In genomic region chr3:104812254-104812653, GRCm38 (mm10) we compare ENCODE assay signal across 26 mouse cellular contexts. TPM values are rescaled to one million over a fixed set of nuclear protein-coding genes. Genes with fewer than 3 reads are reported as not detected.
DNase-seq lines count a peak whose midpoint lies in the region; ATAC-seq and TF ChIP-seq lines count a peak whose summit lies in the region.
"Had no signal": no experiment of that assay in that cellular context is flagged by ENCODE, and none has a peak within 500 bp of the region (broad histone marks: within the 10 kb centered on the region; RNA-seq: fewer than 3 reads in every experiment).

No protein-coding gene starts in this region.

- H3K9ac ChIP-seq in embryonic facial prominence, embryonic 13.5 days, result no peak overlapping the region
- H3K9ac ChIP-seq in stomach, embryonic 14.5 days (replicated peaks; ENCODE audit: low read depth, low read length), result no peak overlapping the region
- no peak overlapping the region for H3K9ac ChIP-seq in stomach, postnatal 0 days (ENCODE audit: low read length)
- no peak overlapping the region for H3K9ac ChIP-seq in forebrain, embryonic 12.5 days
- H3K9ac ChIP-seq: embryonic facial prominence, embryonic 15.5 days; forebrain, embryonic 15.5 days; heart, embryonic 13.5 days had no signal

- TF ChIP-seq CTCF in stomach, postnatal 0 days (IDR thresholded peaks at IDR 0.05; ENCODE audit: low read depth), result no peak

- DNase-seq in embryonic facial prominence, embryonic 10.5 days (ENCODE audit: low spot score), result no peak
- DNase-seq in stomach, postnatal 0 days (ENCODE audit: low spot score), result no peak
- peak; percentile 71 for DNase-seq in R1 (ENCODE audit: low read depth, low spot score)
- peak; percentile 36 for DNase-seq in splenic B cell, adult 2 months (ENCODE audit: low read depth, low spot score)
- DNase-seq in left cerebral cortex, postnatal 14 days (ENCODE audit: low spot score in 2 of 2), result no peak
- DNase-seq: adrenal gland, postnatal 10 days; cerebellum, adult 11 months; cerebellum, adult 8-10 months; cerebellum, postnatal 25 days; gastrocnemius, postnatal 10 days; heart, adult 18-20 months; heart, postnatal 36 days; kidney, adult 8-10 months had no signal

- no peaks in the 10 kb centered on the region for H3K9me3 ChIP-seq in embryonic facial prominence, embryonic 13.5 days
- H3K9me3 ChIP-seq in embryonic facial prominence, embryonic 10.5 days, result no peaks in the 10 kb centered on the region
- H3K9me3 ChIP-seq in stomach, embryonic 14.5 days (ENCODE audit: control insufficient read depth, low read depth, low read length), result no peaks in the 10 kb centered on the region
- no peaks in the 10 kb centered on the region for H3K9me3 ChIP-seq in stomach, postnatal 0 days (ENCODE audit: control insufficient read depth, low read length)
- H3K9me3 ChIP-seq in forebrain, embryonic 12.5 days, result no peaks in the 10 kb centered on the region
- H3K9me3 ChIP-seq: embryonic facial prominence, embryonic 15.5 days; forebrain, embryonic 10.5 days; forebrain, embryonic 15.5 days; heart, embryonic 13.5 days had no signal

- TF ChIP-seq EP300 in stomach, postnatal 0 days (optimal IDR thresholded peaks at IDR 0.05), result no peak

- H3K4me3 ChIP-seq in embryonic facial prominence, embryonic 13.5 days, result no peak overlapping the region
- no peak overlapping the region for H3K4me3 ChIP-seq in embryonic facial prominence, embryonic 10.5 days
- H3K4me3 ChIP-seq in stomach, embryonic 14.5 days (ENCODE audit: low read depth, low read length), result no peak overlapping the region
- H3K4me3 ChIP-seq in stomach, postnatal 0 days (ENCODE audit: low read depth, low read length), result no peak overlapping the region
- H3K4me3 ChIP-seq in forebrain, embryonic 12.5 days (replicated peaks), result no peak overlapping the region
- H3K4me3 ChIP-seq: embryonic facial prominence, embryonic 15.5 days; erythroblast, embryonic 14.5 days; forebrain, embryonic 10.5 days; forebrain, embryonic 15.5 days; heart, embryonic 13.5 days had no signal

- H3K27ac ChIP-seq in embryonic facial prominence, embryonic 13.5 days, result peak overlapping the region; percentile 48; the same call in 1 of the 2 replicates
- no peak overlapping the region for H3K27ac ChIP-seq in embryonic facial prominence, embryonic 10.5 days (replicated peaks)
- peak overlapping the region; percentile 4; the same call in 1 of the 2 replicates for H3K27ac ChIP-seq in stomach, embryonic 14.5 days (ENCODE audit: low read length)
- H3K27ac ChIP-seq in stomach, postnatal 0 days (replicated peaks), result no peak overlapping the region
- no peak overlapping the region for H3K27ac ChIP-seq in forebrain, embryonic 12.5 days
- H3K27ac ChIP-seq: embryonic facial prominence, embryonic 15.5 days; forebrain, embryonic 10.5 days; forebrain, embryonic 15.5 days; heart, embryonic 13.5 days had no signal

- intact Hi-C loops in left cerebral cortex, postnatal 14 days (cut with DNase I), result no loop called here

- no peaks in the 10 kb centered on the region for H3K27me3 ChIP-seq in embryonic facial prominence, embryonic 13.5 days
- no peaks in the 10 kb centered on the region for H3K27me3 ChIP-seq in embryonic facial prominence, embryonic 10.5 days (replicated peaks; ENCODE audit: low read depth, poor library complexity, severe bottlenecking)
- H3K27me3 ChIP-seq in stomach, embryonic 14.5 days (ENCODE audit: control insufficient read depth, insufficient read depth, low read length), result no peaks in the 10 kb centered on the region
- no peaks in the 10 kb centered on the region for H3K27me3 ChIP-seq in stomach, postnatal 0 days (ENCODE audit: control insufficient read depth, insufficient read depth, low read length)
- no peaks in the 10 kb centered on the region for H3K27me3 ChIP-seq in splenic B cell, adult 2 months (ENCODE audit: control insufficient read depth, insufficient read depth, low read length, poor library complexity, severe bottlenecking)
- no peaks in the 10 kb centered on the region for H3K27me3 ChIP-seq in forebrain, embryonic 12.5 days
- H3K27me3 ChIP-seq: embryonic facial prominence, embryonic 15.5 days; forebrain, embryonic 15.5 days; heart, embryonic 13.5 days; Patski had no signal

- ATAC-seq in embryonic facial prominence, embryonic 13.5 days (ENCODE audit: insufficient number of reproducible peaks, insufficient read depth, low FRiP score, low TSS enrichment, low read depth), result no peak
- ATAC-seq in stomach, embryonic 14.5 days (ENCODE audit: insufficient number of reproducible peaks, insufficient read depth, low FRiP score, low read depth), result no peak; the same call in 1 of the 2 replicates
- ATAC-seq in stomach, postnatal 0 days (ENCODE audit: low FRiP score, low TSS enrichment), result no peak
- no peak for ATAC-seq in forebrain, embryonic 12.5 days (ENCODE audit: low FRiP score)
- ATAC-seq: forebrain, embryonic 15.5 days; hindbrain, embryonic 16.5 days; inflammation-experienced regulatory T-cells, adult 6 months; intestine, postnatal 0 days; Patski had no signal

- no peak overlapping the region for H3K4me2 ChIP-seq in embryonic facial prominence, embryonic 13.5 days
- no peak overlapping the region for H3K4me2 ChIP-seq in stomach, embryonic 14.5 days (replicated peaks; ENCODE audit: low read depth, low read length)
- H3K4me2 ChIP-seq in stomach, postnatal 0 days (replicated peaks; ENCODE audit: low read depth), result no peak overlapping the region
- H3K4me2 ChIP-seq in forebrain, embryonic 12.5 days, result no peak overlapping the region
- H3K4me2 ChIP-seq: embryonic facial prominence, embryonic 15.5 days; forebrain, embryonic 15.5 days; heart, embryonic 13.5 days had no signal

- H3K4me1 ChIP-seq in embryonic facial prominence, embryonic 13.5 days, result peaks cover 17% of the 10 kb centered on the region
- peaks cover 10% of the 10 kb centered on the region for H3K4me1 ChIP-seq in embryonic facial prominence, embryonic 10.5 days
- no peaks in the 10 kb centered on the region; the same call in 1 of the 2 replicates for H3K4me1 ChIP-seq in stomach, embryonic 14.5 days (ENCODE audit: control insufficient read depth, insufficient read depth, low read length)
- H3K4me1 ChIP-seq in stomach, postnatal 0 days (replicated peaks; ENCODE audit: control insufficient read depth, insufficient read depth), result peaks cover 3% of the 10 kb centered on the region; the same call in 1 of the 2 replicates
- H3K4me1 ChIP-seq in forebrain, embryonic 12.5 days, result peaks cover 7% of the 10 kb centered on the region

- no peaks in the 10 kb centered on the region for H3K36me3 ChIP-seq in embryonic facial prominence, embryonic 13.5 days
- H3K36me3 ChIP-seq in embryonic facial prominence, embryonic 10.5 days (replicated peaks), result no peaks in the 10 kb centered on the region; the same call in 1 of the 2 replicates
- H3K36me3 ChIP-seq in stomach, embryonic 14.5 days (ENCODE audit: control insufficient read depth, insufficient read depth, low read length), result no peaks in the 10 kb centered on the region; the same call in 1 of the 2 replicates
- no peaks in the 10 kb centered on the region for H3K36me3 ChIP-seq in stomach, postnatal 0 days (ENCODE audit: control insufficient read depth, insufficient read depth, low read length)
- no peaks in the 10 kb centered on the region for H3K36me3 ChIP-seq in splenic B cell, adult 2 months (ENCODE audit: control insufficient read depth, insufficient read depth, low read length, poor library complexity, severe bottlenecking)
- H3K36me3 ChIP-seq in forebrain, embryonic 12.5 days (replicated peaks), result no peaks in the 10 kb centered on the region
- H3K36me3 ChIP-seq: embryonic facial prominence, embryonic 15.5 days; forebrain, embryonic 15.5 days had no signal

- 82% methylated on average over 4 of the region's 4 CpGs for WGBS in embryonic facial prominence, embryonic 13.5 days
- 83% methylated on average over 4 of the region's 4 CpGs for WGBS in embryonic facial prominence, embryonic 10.5 days
- WGBS in stomach, embryonic 14.5 days, result 81% methylated on average over 4 of the region's 4 CpGs
- 73% methylated on average over 4 of the region's 4 CpGs for WGBS in stomach, postnatal 0 days
- WGBS in forebrain, embryonic 12.5 days, result 83% methylated on average over 4 of the region's 4 CpGs

RNA-seq across cellular contexts. Expression of gene Mov10, which starts 6.1 kb away (rescaled TPM):
- polyA plus RNA-seq in embryonic facial prominence, embryonic 13.5 days (2015; fragmentation: Nextera tagmentation; extraction: Ambion mirVana), result 56.3 and 59.7 TPM in 2 replicates
- polyA plus RNA-seq in embryonic facial prominence, embryonic 10.5 days (2016; fragmentation: Nextera tagmentation; extraction: Ambion mirVana), result 38.0 and 46.4 TPM in 2 replicates
- polyA plus RNA-seq in stomach, embryonic 14.5 days (2014; fragmentation: Nextera tagmentation; extraction: Ambion mirVana), result 68.6 and 74.7 TPM in 2 replicates
- polyA plus RNA-seq in stomach, postnatal 0 days (2015; fragmentation: Nextera tagmentation; extraction: Ambion mirVana), result 28.1 and 30.4 TPM in 2 replicates
- 10 to 100 TPM in 1 of 2 experiments, 1 to 10 TPM in 1; 8.9 to 12.1 TPM for total RNA-seq in left cerebral cortex, postnatal 14 days (2021)
- polyA plus RNA-seq in forebrain, embryonic 12.5 days (2016; fragmentation: Nextera tagmentation; extraction: Ambion mirVana), result 15.7 and 20.6 TPM in 2 replicates

RNA-seq across cellular contexts. Expression of gene Rhoc, which starts 24.1 kb away (rescaled TPM):
- 145 and 158 TPM in 2 replicates for polyA plus RNA-seq in embryonic facial prominence, embryonic 13.5 days (2015; fragmentation: Nextera tagmentation; extraction: Ambion mirVana)
- polyA plus RNA-seq in embryonic facial prominence, embryonic 10.5 days (2016; fragmentation: Nextera tagmentation; extraction: Ambion mirVana), result 120 and 121 TPM in 2 replicates
- 163 and 170 TPM in 2 replicates for polyA plus RNA-seq in stomach, embryonic 14.5 days (2014; fragmentation: Nextera tagmentation; extraction: Ambion mirVana)
- polyA plus RNA-seq in stomach, postnatal 0 days (2015; fragmentation: Nextera tagmentation; extraction: Ambion mirVana), result 126 and 130 TPM in 2 replicates
- total RNA-seq in left cerebral cortex, postnatal 14 days (2021), result 10 to 100 TPM; 35.2 to 36.6 TPM
- polyA plus RNA-seq in forebrain, embryonic 12.5 days (2016; fragmentation: Nextera tagmentation; extraction: Ambion mirVana), result 69.5 and 73.1 TPM in 2 replicates

RNA-seq across cellular contexts. Expression of gene Fam19a3, which starts 30.6 kb away (rescaled TPM):
- 0.15 and 0.25 TPM in 2 replicates for polyA plus RNA-seq in embryonic facial prominence, embryonic 13.5 days (2015; fragmentation: Nextera tagmentation; extraction: Ambion mirVana)
- polyA plus RNA-seq in embryonic facial prominence, embryonic 10.5 days (2016; fragmentation: Nextera tagmentation; extraction: Ambion mirVana), result 0.04 and 0.10 TPM in 2 replicates
- polyA plus RNA-seq in stomach, embryonic 14.5 days (2014; fragmentation: Nextera tagmentation; extraction: Ambion mirVana), result not detected in 2 replicates
- polyA plus RNA-seq in stomach, postnatal 0 days (2015; fragmentation: Nextera tagmentation; extraction: Ambion mirVana), result 0.17 TPM in 1 of 2 replicates, not detected in the other
- not detected for total RNA-seq in left cerebral cortex, postnatal 14 days (2021)
- polyA plus RNA-seq in forebrain, embryonic 12.5 days (2016; fragmentation: Nextera tagmentation; extraction: Ambion mirVana), result 0.23 TPM in 1 of 2 replicates, not detected in the other
- polyA plus RNA-seq: C2C12; erythroblast, embryonic 14.5 days; forebrain, embryonic 10.5 days had no signal

RNA-seq across cellular contexts. Expression of gene Ppm1j, which starts 31.4 kb away (rescaled TPM):
- polyA plus RNA-seq in embryonic facial prominence, embryonic 13.5 days (2015; fragmentation: Nextera tagmentation; extraction: Ambion mirVana), result 3.4 and 3.5 TPM in 2 replicates
- 1.3 and 2.3 TPM in 2 replicates for polyA plus RNA-seq in embryonic facial prominence, embryonic 10.5 days (2016; fragmentation: Nextera tagmentation; extraction: Ambion mirVana)
- 3.0 and 4.0 TPM in 2 replicates for polyA plus RNA-seq in stomach, embryonic 14.5 days (2014; fragmentation: Nextera tagmentation; extraction: Ambion mirVana)
- 2.4 and 2.8 TPM in 2 replicates for polyA plus RNA-seq in stomach, postnatal 0 days (2015; fragmentation: Nextera tagmentation; extraction: Ambion mirVana)
- under 1 TPM; 0.59 to 0.76 TPM for total RNA-seq in left cerebral cortex, postnatal 14 days (2021)
- 1.0 and 1.5 TPM in 2 replicates for polyA plus RNA-seq in forebrain, embryonic 12.5 days (2016; fragmentation: Nextera tagmentation; extraction: Ambion mirVana)
- polyA plus RNA-seq: erythroblast, embryonic 14.5 days had no signal

RNA-seq across cellular contexts. Expression of gene St7l, which starts 51.6 kb away (rescaled TPM):
- polyA plus RNA-seq in embryonic facial prominence, embryonic 13.5 days (2015; fragmentation: Nextera tagmentation; extraction: Ambion mirVana), result 35.7 and 40.9 TPM in 2 replicates
- 29.0 and 31.7 TPM in 2 replicates for polyA plus RNA-seq in embryonic facial prominence, embryonic 10.5 days (2016; fragmentation: Nextera tagmentation; extraction: Ambion mirVana)
- polyA plus RNA-seq in stomach, embryonic 14.5 days (2014; fragmentation: Nextera tagmentation; extraction: Ambion mirVana), result 34.5 and 50.6 TPM in 2 replicates
- 20.8 and 23.6 TPM in 2 replicates for polyA plus RNA-seq in stomach, postnatal 0 days (2015; fragmentation: Nextera tagmentation; extraction: Ambion mirVana)
- 10 to 100 TPM; 31.7 to 33.7 TPM for total RNA-seq in left cerebral cortex, postnatal 14 days (2021)
- 36.7 and 40.1 TPM in 2 replicates for polyA plus RNA-seq in forebrain, embryonic 12.5 days (2016; fragmentation: Nextera tagmentation; extraction: Ambion mirVana)

Comparison
In these comparisons a context has a peak if more than half of its experiments do, and no peak if none do; other contexts are left out.
1. H3K27ac ChIP-seq: peak in embryonic facial prominence, embryonic 13.5 days (single experiment) and stomach, embryonic 14.5 days (single experiment); none in embryonic facial prominence, embryonic 10.5 days (single experiment), stomach, postnatal 0 days (single experiment) and forebrain, embryonic 12.5 days (single experiment).
2. DNase-seq: peak in R1 (single experiment) and splenic B cell, adult 2 months (single experiment); none in embryonic facial prominence, embryonic 10.5 days (single experiment), stomach, postnatal 0 days (single experiment) and left cerebral cortex, postnatal 14 days (0 of 2).